In the genomic region with DNA sequence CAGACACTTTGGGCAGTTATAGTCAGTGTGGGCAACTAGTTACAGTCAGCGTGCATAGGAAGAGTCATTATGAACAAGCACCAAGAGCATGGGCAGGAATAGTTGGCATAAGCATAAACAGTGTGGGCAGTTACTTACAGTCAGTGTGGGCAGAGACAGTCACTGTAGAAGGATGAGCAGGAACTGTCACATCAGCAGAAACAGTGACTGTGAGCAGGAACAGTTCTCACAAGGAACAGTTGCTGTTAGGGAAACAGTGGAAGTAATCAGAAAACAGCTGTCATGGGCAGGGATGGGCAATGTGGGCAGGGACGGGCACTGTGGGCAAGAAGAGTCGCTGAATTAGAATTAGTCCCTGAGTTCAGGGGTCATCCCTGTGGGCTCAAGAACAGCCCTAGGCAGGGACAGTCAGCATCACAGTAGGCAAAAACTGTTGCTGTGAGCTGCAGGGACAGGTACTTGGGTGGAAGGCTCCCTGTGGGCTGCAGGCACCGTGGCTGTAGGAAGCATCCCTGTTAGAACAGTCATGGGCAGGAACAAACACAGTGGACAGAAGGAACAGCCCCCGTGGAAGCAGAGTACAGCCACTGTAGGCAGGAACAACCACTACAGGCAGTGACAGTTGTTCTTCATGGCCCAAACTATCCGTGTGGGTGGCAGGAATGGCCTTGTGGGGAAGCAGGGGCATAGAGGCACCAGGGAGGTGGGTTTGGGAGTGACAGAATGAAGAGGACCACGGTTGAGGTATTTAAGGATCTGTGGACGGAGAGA, we compare ENCODE assay signal across 12 mouse cellular contexts. TPM values are rescaled to one million over a fixed set of nuclear protein-coding genes. Genes with fewer than 3 reads are reported as not detected.
DNase-seq lines count a peak whose midpoint lies in the region; ATAC-seq lines count a peak whose summit lies in the region.
"Had no signal": no experiment of that assay in that cellular context is flagged by ENCODE, and none has a peak within 500 bp of the region (broad histone marks: within the 10 kb centered on the region; RNA-seq: fewer than 3 reads in every experiment).

No protein-coding gene starts in this region.

- no peak overlapping the region for H3K4me2 ChIP-seq in kidney, embryonic 15.5 days
- H3K4me2 ChIP-seq in midbrain, embryonic 12.5 days (replicated peaks) = no peak overlapping the region
- H3K4me2 ChIP-seq in midbrain, embryonic 15.5 days = no peak overlapping the region

- H3K4me3 ChIP-seq in kidney, embryonic 15.5 days (replicated peaks) = no peak overlapping the region
- no peak overlapping the region for H3K4me3 ChIP-seq in midbrain, embryonic 12.5 days
- no peak overlapping the region for H3K4me3 ChIP-seq in midbrain, embryonic 15.5 days

- ATAC-seq in frontal cortex, adult (ENCODE audit: low TSS enrichment) = peak; percentile 83
- no peak for ATAC-seq in kidney, embryonic 15.5 days (replicated peaks; ENCODE audit: low FRiP score)
- ATAC-seq in midbrain, embryonic 12.5 days (ENCODE audit: low FRiP score, low read depth) = no peak
- no peak for ATAC-seq in midbrain, embryonic 15.5 days (replicated peaks)
- peak; percentile 4; the same call in 1 of the 2 replicates for ATAC-seq in megakaryocyte progenitor cell, adult 5-6 weeks (replicated peaks; ENCODE audit: poor library complexity)
- ATAC-seq: forebrain, embryonic 16.5 days had no signal

- no peaks in the 10 kb centered on the region for H3K9me3 ChIP-seq in kidney, embryonic 15.5 days (replicated peaks)
- no peaks in the 10 kb centered on the region for H3K9me3 ChIP-seq in midbrain, embryonic 12.5 days
- H3K9me3 ChIP-seq in midbrain, embryonic 15.5 days = no peaks in the 10 kb centered on the region

- no peaks in the 10 kb centered on the region for H3K36me3 ChIP-seq in kidney, embryonic 15.5 days
- H3K36me3 ChIP-seq in midbrain, embryonic 12.5 days = no peaks in the 10 kb centered on the region
- H3K36me3 ChIP-seq in midbrain, embryonic 15.5 days (replicated peaks) = no peaks in the 10 kb centered on the region

- H3K27me3 ChIP-seq in kidney, embryonic 15.5 days = no peaks in the 10 kb centered on the region
- H3K27me3 ChIP-seq in midbrain, embryonic 12.5 days = peaks cover 6% of the 10 kb centered on the region; the same call in 1 of the 2 replicates
- H3K27me3 ChIP-seq in midbrain, embryonic 15.5 days (replicated peaks) = no peaks in the 10 kb centered on the region

- peak overlapping the region; percentile 41 for H3K27ac ChIP-seq in kidney, embryonic 15.5 days
- peak overlapping the region; percentile 46 for H3K27ac ChIP-seq in midbrain, embryonic 12.5 days (replicated peaks)
- H3K27ac ChIP-seq in midbrain, embryonic 15.5 days = no peak overlapping the region

- H3K9ac ChIP-seq in kidney, embryonic 15.5 days = no peak overlapping the region
- H3K9ac ChIP-seq in midbrain, embryonic 12.5 days (replicated peaks) = no peak overlapping the region
- no peak overlapping the region for H3K9ac ChIP-seq in midbrain, embryonic 15.5 days

- peaks cover 22% of the 10 kb centered on the region; the same call in 1 of the 2 replicates for H3K4me1 ChIP-seq in kidney, embryonic 15.5 days
- peaks cover 9% of the 10 kb centered on the region; the same call in 1 of the 2 replicates for H3K4me1 ChIP-seq in midbrain, embryonic 12.5 days
- 0 out of 2 replicates have a peak, but pooled peaks cover 10% of the 10 kb centered on the region for H3K4me1 ChIP-seq in midbrain, embryonic 15.5 days

- 72% methylated on average over 8 of the region's 8 CpGs for WGBS in kidney, embryonic 15.5 days
- whole genome bisulfite sequencing in midbrain, embryonic 12.5 days = 83% methylated on average over 8 of the region's 8 CpGs
- 81% methylated on average over 8 of the region's 8 CpGs for WGBS in midbrain, embryonic 15.5 days

- no peak for DNase-seq in frontal cortex, postnatal 25 days (ENCODE audit: low spot score in 2 of 2)
- no peak for DNase-seq in kidney, postnatal 36 days
- DNase-seq in cerebellum, adult 11-12 months = no peak
- DNase-seq: cerebellum, adult 8-10 months; gastrocnemius, postnatal 36 days; thymus, adult 18-20 months had no signal

RNA-seq across cellular contexts. Expression of gene Tspan18, which starts 18.8 kb away (rescaled TPM):
- polyA plus RNA-seq in kidney, embryonic 15.5 days (2015; fragmentation: Nextera tagmentation; extraction: Ambion mirVana) = 41.0 and 44.8 TPM in 2 replicates
- 24.6 and 34.1 TPM in 2 replicates for polyA plus RNA-seq in midbrain, embryonic 12.5 days (2016; fragmentation: Nextera tagmentation; extraction: Ambion mirVana)
- 20.1 and 22.6 TPM in 2 replicates for polyA plus RNA-seq in midbrain, embryonic 15.5 days (2015; fragmentation: Nextera tagmentation; extraction: Ambion mirVana)
- 0.39 TPM in 1 of 2 replicates, not detected in the other for total RNA-seq in megakaryocyte progenitor cell, adult 5-6 weeks (2015)
- total RNA-seq in megakaryocyte progenitor cell, adult 5-6 weeks (2017) = not detected in 2 replicates

Comparison
In these comparisons a context has a peak if more than half of its experiments do, and no peak if none do; other contexts are left out.
1. ATAC-seq: peak in frontal cortex, adult (single experiment) and megakaryocyte progenitor cell, adult 5-6 weeks (single experiment); none in kidney, embryonic 15.5 days (single experiment), midbrain, embryonic 12.5 days (single experiment) and midbrain, embryonic 15.5 days (single experiment).